8 mouse cellular contexts compared by ENCODE assay signal in genomic region chr2:140067516-140067915, GRCm38 (mm10). TPM values are rescaled to one million over a fixed set of nuclear protein-coding genes. Genes with fewer than 3 reads are reported as not detected.
DNase-seq lines count a peak whose midpoint lies in the region; ATAC-seq and TF ChIP-seq lines count a peak whose summit lies in the region.
"Had no signal": no experiment of that assay in that cellular context is flagged by ENCODE, and none has a peak within 500 bp of the region (broad histone marks: within the 10 kb centered on the region; RNA-seq: fewer than 3 reads in every experiment).

No protein-coding gene starts in this region.

- peak overlapping the region; percentile 89 for H3K4me2 ChIP-seq in lung, embryonic 14.5 days
- peak overlapping the region; percentile 79 for H3K4me2 ChIP-seq in forebrain, postnatal 0 days (ENCODE audit: low read depth)
- peak overlapping the region; percentile 80 for H3K4me2 ChIP-seq in neural tube, embryonic 15.5 days

- ATAC-seq in lung, embryonic 14.5 days (ENCODE audit: insufficient read depth) = no peak
- no peak for ATAC-seq in forebrain, postnatal 0 days
- no peak for ATAC-seq in neural tube, embryonic 15.5 days (ENCODE audit: low FRiP score)

- no peaks in the 10 kb centered on the region for H3K9me3 ChIP-seq in lung, embryonic 14.5 days (ENCODE audit: low read depth, low read length)
- no peaks in the 10 kb centered on the region for H3K9me3 ChIP-seq in forebrain, postnatal 0 days (ENCODE audit: low read length)
- no peaks in the 10 kb centered on the region for H3K9me3 ChIP-seq in neural tube, embryonic 15.5 days (replicated peaks)

- no peak overlapping the region for H3K4me3 ChIP-seq in lung, embryonic 14.5 days (ENCODE audit: low read depth, low read length)
- no peak overlapping the region for H3K4me3 ChIP-seq in lung, adult 2 months (replicated peaks; ENCODE audit: extremely low read depth, low read depth, low read length)
- 0 out of 2 replicates have a peak overlapping the region, but pooled peaks have one; percentile 87 for H3K4me3 ChIP-seq in forebrain, postnatal 0 days (ENCODE audit: low read depth, low read length)
- peak overlapping the region; percentile 99; the same call in 1 of the 2 replicates for H3K4me3 ChIP-seq in neural tube, embryonic 15.5 days (replicated peaks)

- no peak for DNase-seq in lung, embryonic 14.5 days
- no peak for DNase-seq in lung, adult 2 months
- no peak for DNase-seq in forebrain, postnatal 0 days
- peak; percentile 43 to 51 for DNase-seq in kidney, postnatal 25 days
- no peak for DNase-seq in frontal cortex, adult 2 months (ENCODE audit: extremely low spot score in 1 of 2, low spot score in 1 of 2)
- DNase-seq in spleen, postnatal 14 days (ENCODE audit: low spot score in 2 of 2) = no peak
- DNase-seq: gastrocnemius, postnatal 25 days had no signal

- no peaks in the 10 kb centered on the region for H3K27me3 ChIP-seq in lung, embryonic 14.5 days (ENCODE audit: insufficient read depth, low read length)
- H3K27me3 ChIP-seq in forebrain, postnatal 0 days (ENCODE audit: insufficient read depth, low read length) = no peaks in the 10 kb centered on the region
- H3K27me3 ChIP-seq in neural tube, embryonic 15.5 days (replicated peaks) = no peaks in the 10 kb centered on the region

- H3K4me1 ChIP-seq in lung, embryonic 14.5 days (ENCODE audit: insufficient read depth) = peaks cover 4% of the 10 kb centered on the region; the same call in 1 of the 2 replicates
- no peaks in the 10 kb centered on the region for H3K4me1 ChIP-seq in lung, adult 2 months (ENCODE audit: control insufficient read depth, insufficient read depth, low read length)
- H3K4me1 ChIP-seq in forebrain, postnatal 0 days (ENCODE audit: insufficient read depth) = peaks cover 6% of the 10 kb centered on the region; the same call in 1 of the 2 replicates
- peaks cover 18% of the 10 kb centered on the region for H3K4me1 ChIP-seq in neural tube, embryonic 15.5 days

- H3K9ac ChIP-seq in lung, embryonic 14.5 days = no peak overlapping the region
- no peak overlapping the region; the same call in 1 of the 2 replicates for H3K9ac ChIP-seq in forebrain, postnatal 0 days
- H3K9ac ChIP-seq in neural tube, embryonic 15.5 days (replicated peaks) = peak overlapping the region; percentile 62; the same call in 1 of the 2 replicates

- TF ChIP-seq CTCF in lung, embryonic 14.5 days (IDR thresholded peaks at IDR 0.05; ENCODE audit: low read depth) = no peak
- TF ChIP-seq CTCF in lung, adult 2 months (IDR thresholded peaks at IDR 0.05; ENCODE audit: insufficient read depth, low read length) = no peak
- TF ChIP-seq CTCF in forebrain, postnatal 0 days (IDR thresholded peaks at IDR 0.05; ENCODE audit: low read depth) = no peak

- no peak for TF ChIP-seq POLR2A in lung, adult 2 months (IDR thresholded peaks at IDR 0.05; ENCODE audit: borderline replicate concordance, extremely low read depth, low read depth, low read length)

- 42% methylated on average over 4 of the region's 4 CpGs for WGBS in lung, embryonic 14.5 days
- WGBS in lung, adult 2 months = 63% methylated on average over 4 of the region's 4 CpGs
- 67% methylated on average over 4 of the region's 4 CpGs for WGBS in forebrain, postnatal 0 days
- WGBS in neural tube, embryonic 15.5 days = 61% methylated on average over 4 of the region's 4 CpGs

- no peaks in the 10 kb centered on the region for H3K36me3 ChIP-seq in lung, embryonic 14.5 days (ENCODE audit: insufficient read depth)
- no peaks in the 10 kb centered on the region for H3K36me3 ChIP-seq in forebrain, postnatal 0 days (ENCODE audit: insufficient read depth)
- H3K36me3 ChIP-seq in neural tube, embryonic 15.5 days = no peaks in the 10 kb centered on the region

- H3K27ac ChIP-seq in lung, embryonic 14.5 days (ENCODE audit: low read depth) = no peak overlapping the region
- H3K27ac ChIP-seq in forebrain, postnatal 0 days (ENCODE audit: low read depth, low read length) = no peak overlapping the region; the same call in 1 of the 2 replicates
- no peak overlapping the region for H3K27ac ChIP-seq in neural tube, embryonic 15.5 days (replicated peaks)

RNA-seq across cellular contexts. Expression of gene Tasp1, which starts 0.9 kb away (rescaled TPM):
- 23.2 and 28.5 TPM in 2 replicates for polyA plus RNA-seq in lung, embryonic 14.5 days (2014; fragmentation: Nextera tagmentation; extraction: Ambion mirVana)
- polyA plus RNA-seq in lung, adult 2 months (2012; rRNA removed) = 2.5 and 3.3 TPM in 2 replicates
- 25.0 and 26.4 TPM in 2 replicates for total RNA-seq in forebrain, postnatal 0 days (2014; rRNA removed)
- 19.1 and 23.6 TPM in 2 replicates for polyA plus RNA-seq in forebrain, postnatal 0 days (2015; fragmentation: Nextera tagmentation; extraction: Ambion mirVana)
- polyA plus RNA-seq in neural tube, embryonic 15.5 days (2015; fragmentation: Nextera tagmentation; extraction: Ambion mirVana) = 20.6 and 26.1 TPM in 2 replicates
- polyA plus RNA-seq in frontal cortex, adult 2 months (2012; rRNA removed) = 17.8 and 20.3 TPM in 2 replicates

Comparison
In these comparisons a context has a peak if more than half of its experiments do, and no peak if none do; other contexts are left out.
1. DNase-seq: peak in kidney, postnatal 25 days (2 of 2); none in lung, embryonic 14.5 days (single experiment), lung, adult 2 months (single experiment), forebrain, postnatal 0 days (single experiment), frontal cortex, adult 2 months (0 of 2) and spleen, postnatal 14 days (0 of 2).
2. H3K4me3 ChIP-seq: peak in forebrain, postnatal 0 days (single experiment) and neural tube, embryonic 15.5 days (single experiment); none in lung, embryonic 14.5 days (single experiment) and lung, adult 2 months (single experiment).
3. Peak in every context shown above with its lines, with median percentiles within 50 percentile points of each other: H3K4me2 ChIP-seq.